Mouse (Mus musculus): ENCODE measurements around the gene Ccdc141. TPM values are rescaled to one million over a fixed set of nuclear protein-coding genes. Genes with fewer than 3 reads are reported as not detected.

Gene Ccdc141
- polyA plus RNA-seq, 1 experiment = 1.7 TPM

DNA sequence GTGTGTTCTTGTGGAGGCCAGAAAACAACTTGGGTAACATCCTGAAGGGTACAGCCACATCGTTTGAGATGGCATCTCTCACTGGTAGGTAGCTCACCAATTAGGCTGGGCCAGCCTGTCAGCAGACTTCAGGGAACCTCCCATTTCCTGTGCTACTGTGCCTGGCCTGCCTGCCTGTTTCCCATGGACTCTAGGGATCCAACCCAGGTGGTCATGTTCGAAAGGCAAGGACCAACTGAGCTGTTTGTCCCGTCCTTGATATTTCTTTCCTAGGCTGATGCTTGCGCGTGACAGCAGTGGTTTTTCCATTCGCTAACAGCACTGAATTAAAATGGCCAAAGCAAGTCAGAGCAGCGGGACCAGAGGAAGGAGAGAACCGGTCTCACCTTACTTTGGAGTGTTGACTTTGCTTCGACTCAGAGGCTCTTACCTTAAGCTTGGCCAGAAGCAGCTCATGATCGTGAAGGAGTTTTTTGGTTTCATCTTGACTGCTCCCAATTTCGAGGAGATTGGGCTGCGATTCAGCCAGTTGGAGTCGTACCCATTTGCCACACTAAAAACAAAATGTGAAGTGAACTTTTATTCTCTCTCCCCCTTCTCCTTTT lies 2.3 kb downstream of the Ccdc141 start:
- H3K4me1 ChIP-seq (ENCODE audit: control insufficient read depth, insufficient read depth, insufficient read length, low read length) = peaks cover 7% of the 10 kb centered on the region; the same call in 1 of the 2 replicates

GRCm38 (mm10) chr2:77166366-77166765 lies 4.1 kb downstream of the Ccdc141 start:
- Histone ChIP-seq H3K4me3 (ENCODE audit: insufficient read depth, low read depth, low read length) (no peak overlapping the region), H3K4me1 (ENCODE audit: control insufficient read depth, insufficient read depth, insufficient read length, low read length) (0 out of 2 replicates have a peak, but pooled peaks cover 4% of the 10 kb centered on the region), H3K27ac (replicated peaks; ENCODE audit: low read depth, low read length) (no peak overlapping the region)

More for the DNA sequence above, 2.3 kb downstream of the Ccdc141 start:
- H3K27ac ChIP-seq (replicated peaks; ENCODE audit: low read depth, low read length) = no peak overlapping the region
- no peak overlapping the region for H3K4me3 ChIP-seq (ENCODE audit: insufficient read depth, low read depth, low read length)

DNA sequence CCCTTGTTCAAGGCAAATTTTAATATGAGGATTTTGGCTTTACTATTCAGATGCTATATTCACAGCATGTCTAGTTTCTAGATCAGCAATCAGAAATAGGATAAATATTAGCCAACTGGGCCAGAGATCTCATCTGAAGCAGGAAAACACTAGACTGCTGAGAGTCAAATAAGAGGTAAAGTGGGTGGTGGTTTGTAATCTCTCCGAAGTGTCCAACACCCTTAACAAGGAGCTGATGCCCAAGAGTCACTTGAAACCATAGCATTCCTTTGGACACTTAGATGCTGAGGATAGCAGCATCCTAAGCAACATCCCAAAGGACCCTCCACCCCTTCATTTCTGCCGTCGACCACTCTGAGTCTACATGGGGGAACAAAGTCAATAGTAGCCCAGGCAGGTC lies 5.8 kb downstream of the Ccdc141 start:
- Histone ChIP-seq H3K4me3 (ENCODE audit: insufficient read depth, low read depth, low read length) (no peak overlapping the region), H3K4me1 (ENCODE audit: control insufficient read depth, insufficient read depth, insufficient read length, low read length) (no peaks in the 10 kb centered on the region), H3K27ac (replicated peaks; ENCODE audit: low read depth, low read length) (no peak overlapping the region; the same call in 1 of the 2 replicates)

- no peak overlapping the region for H3K4me3 ChIP-seq (ENCODE audit: insufficient read depth, low read depth, low read length)
- H3K27ac ChIP-seq (replicated peaks; ENCODE audit: low read depth, low read length) = no peak overlapping the region
- no peaks in the 10 kb centered on the region for H3K4me1 ChIP-seq (ENCODE audit: control insufficient read depth, insufficient read depth, insufficient read length, low read length)
Measured at GRCm38 (mm10) chr2:77163381-77163780, 7.1 kb downstream of the Ccdc141 start.

DNA sequence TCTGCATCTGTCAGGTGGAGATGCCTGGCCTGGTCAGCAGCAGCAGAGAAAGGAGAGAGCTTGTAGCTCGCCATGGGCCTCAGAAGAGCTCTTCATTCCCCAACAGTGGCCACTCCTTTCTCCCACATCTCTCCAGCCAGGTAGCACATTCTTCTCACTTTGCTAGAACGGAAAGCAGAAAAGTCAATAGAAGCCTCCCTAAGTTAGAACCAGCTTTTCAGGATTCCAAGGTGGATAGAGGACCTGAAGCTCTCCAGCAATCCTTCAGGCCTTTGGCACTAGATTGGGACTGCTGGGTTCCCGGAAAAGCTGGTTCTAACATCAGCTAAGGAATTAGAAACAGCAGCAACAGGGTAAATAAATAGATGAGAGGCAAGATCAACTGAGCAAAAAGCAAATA lies 8.3 kb downstream of the Ccdc141 start:
- Histone ChIP-seq H3K4me1 (ENCODE audit: control insufficient read depth, insufficient read depth, insufficient read length, low read length) (no peaks in the 10 kb centered on the region), H3K4me3 (ENCODE audit: insufficient read depth, low read depth, low read length) (no peak overlapping the region), H3K27ac (replicated peaks; ENCODE audit: low read depth, low read length) (no peak overlapping the region)

GRCm38 (mm10) chr2:77157546-77157945 lies 12.9 kb downstream of the Ccdc141 start:
- H3K4me1 ChIP-seq (ENCODE audit: control insufficient read depth, insufficient read depth, insufficient read length, low read length) = no peaks in the 10 kb centered on the region
- H3K27ac ChIP-seq (replicated peaks; ENCODE audit: low read depth, low read length) = no peak overlapping the region
- H3K4me3 ChIP-seq (ENCODE audit: insufficient read depth, low read depth, low read length) = no peak overlapping the region

DNA sequence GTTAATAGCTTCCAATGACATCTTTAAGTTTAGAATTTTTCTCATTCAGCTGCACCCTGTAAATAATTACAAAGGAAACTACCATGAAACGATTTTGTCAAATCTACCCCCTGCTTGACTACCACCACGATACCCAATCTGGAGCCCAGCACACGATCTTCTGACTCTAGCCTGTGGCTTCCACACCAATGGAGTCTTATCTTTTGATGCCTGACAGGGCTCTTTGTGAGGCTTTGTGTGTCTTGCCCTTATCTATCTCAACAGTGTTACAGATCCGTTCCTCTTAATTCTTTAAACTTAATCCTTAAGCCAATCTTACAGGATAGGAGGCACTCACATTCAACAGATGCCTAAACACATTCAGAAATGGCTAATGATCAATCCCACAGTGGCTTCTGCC lies 16.4 kb downstream of the Ccdc141 start:
- Histone ChIP-seq H3K27ac (replicated peaks; ENCODE audit: low read depth, low read length) (no peak overlapping the region), H3K4me1 (ENCODE audit: control insufficient read depth, insufficient read depth, insufficient read length, low read length) (no peaks in the 10 kb centered on the region), H3K4me3 (ENCODE audit: insufficient read depth, low read depth, low read length) (no peak overlapping the region)

GRCm38 (mm10) chr2:77151255-77151654 lies 19.2 kb downstream of the Ccdc141 start:
- no peaks in the 10 kb centered on the region for H3K4me1 ChIP-seq (ENCODE audit: control insufficient read depth, insufficient read depth, insufficient read length, low read length)
- no peak overlapping the region for H3K27ac ChIP-seq (replicated peaks; ENCODE audit: low read depth, low read length)
- H3K4me3 ChIP-seq (ENCODE audit: insufficient read depth, low read depth, low read length) = no peak overlapping the region

DNA sequence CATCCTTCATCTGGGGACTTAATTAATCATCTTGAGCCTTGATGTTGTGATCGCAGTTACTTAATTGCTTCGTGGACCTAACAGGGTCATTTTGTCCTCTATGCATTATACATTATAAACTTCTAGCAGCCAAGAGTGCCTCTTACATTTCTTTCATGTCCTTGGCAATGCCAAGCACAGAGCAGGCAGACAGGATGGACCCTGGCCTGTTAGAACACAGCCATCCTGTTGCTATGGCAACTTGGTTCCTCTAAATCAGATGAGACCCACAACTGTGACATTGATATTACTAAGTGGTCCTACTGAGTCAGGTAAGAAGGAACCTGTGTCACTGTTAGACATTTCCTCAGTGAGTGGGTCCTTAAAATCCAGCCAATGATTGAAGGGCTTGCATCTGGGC lies 20.9 kb downstream of the Ccdc141 start:
- Histone ChIP-seq H3K4me3 (ENCODE audit: insufficient read depth, low read depth, low read length) (no peak overlapping the region), H3K27ac (replicated peaks; ENCODE audit: low read depth, low read length) (no peak overlapping the region), H3K4me1 (ENCODE audit: control insufficient read depth, insufficient read depth, insufficient read length, low read length) (no peaks in the 10 kb centered on the region)

DNA sequence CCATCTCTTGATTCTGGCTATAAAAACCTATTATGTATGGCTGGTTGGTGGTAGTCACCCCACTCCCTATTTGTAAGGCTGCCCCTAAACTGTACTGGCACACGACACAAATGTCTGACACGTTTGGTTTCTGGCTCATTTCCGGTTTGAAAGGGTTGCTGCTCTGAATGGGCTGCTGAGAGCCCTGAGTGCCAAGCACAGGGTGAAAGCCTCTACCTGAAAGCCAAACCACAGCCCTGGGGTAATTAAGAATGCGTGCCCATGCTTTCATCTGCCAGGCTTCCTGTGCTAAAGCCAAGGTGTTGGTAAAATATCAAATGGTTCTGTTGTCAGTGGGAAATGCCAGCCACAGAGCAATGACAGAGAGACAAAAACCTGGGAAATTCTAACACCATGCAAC lies 22.2 kb downstream of the Ccdc141 start:
- Histone ChIP-seq H3K4me1 (ENCODE audit: control insufficient read depth, insufficient read depth, insufficient read length, low read length) (no peaks in the 10 kb centered on the region), H3K4me3 (ENCODE audit: insufficient read depth, low read depth, low read length) (no peak overlapping the region), H3K27ac (replicated peaks; ENCODE audit: low read depth, low read length) (no peak overlapping the region)

- Histone ChIP-seq H3K4me3 (ENCODE audit: insufficient read depth, low read depth, low read length) (no peak overlapping the region), H3K27ac (replicated peaks; ENCODE audit: low read depth, low read length) (no peak overlapping the region), H3K4me1 (ENCODE audit: control insufficient read depth, insufficient read depth, insufficient read length, low read length) (no peaks in the 10 kb centered on the region)
Measured at GRCm38 (mm10) chr2:77146968-77147367, 23.5 kb downstream of the Ccdc141 start.

GRCm38 (mm10) chr2:77146291-77146690 lies 24.1 kb downstream of the Ccdc141 start:
- H3K4me3 ChIP-seq (ENCODE audit: insufficient read depth, low read depth, low read length) = no peak overlapping the region
- H3K4me1 ChIP-seq (ENCODE audit: control insufficient read depth, insufficient read depth, insufficient read length, low read length) = no peaks in the 10 kb centered on the region

DNA sequence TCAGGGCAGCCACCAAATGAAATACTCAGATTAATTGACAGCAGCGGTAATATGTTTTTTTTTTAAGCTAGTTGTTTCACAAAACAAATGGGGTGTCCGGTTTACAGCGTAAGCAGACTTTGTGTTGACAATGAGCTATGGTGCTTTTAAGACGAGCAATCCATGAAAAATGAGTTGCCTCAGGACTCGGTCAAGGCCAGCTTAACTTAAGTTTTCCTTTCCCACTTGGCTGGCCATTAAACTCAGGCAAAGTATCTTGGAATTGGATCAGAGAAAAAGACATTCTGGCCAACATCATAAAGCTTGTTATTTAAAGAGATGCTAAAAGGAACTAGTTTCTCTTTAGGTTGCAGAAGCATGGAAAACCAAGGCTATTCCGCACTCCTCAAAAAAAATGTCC lies 26.9 kb downstream of the Ccdc141 start:
- no peak overlapping the region for H3K27ac ChIP-seq (replicated peaks; ENCODE audit: low read depth, low read length)
- H3K4me1 ChIP-seq (ENCODE audit: control insufficient read depth, insufficient read depth, insufficient read length, low read length) = no peaks in the 10 kb centered on the region
- H3K4me3 ChIP-seq (ENCODE audit: insufficient read depth, low read depth, low read length) = no peak overlapping the region

More at GRCm38 (mm10) chr2:77146291-77146690, 24.1 kb downstream of the Ccdc141 start:
- no peak overlapping the region for H3K27ac ChIP-seq (replicated peaks; ENCODE audit: low read depth, low read length)

DNA sequence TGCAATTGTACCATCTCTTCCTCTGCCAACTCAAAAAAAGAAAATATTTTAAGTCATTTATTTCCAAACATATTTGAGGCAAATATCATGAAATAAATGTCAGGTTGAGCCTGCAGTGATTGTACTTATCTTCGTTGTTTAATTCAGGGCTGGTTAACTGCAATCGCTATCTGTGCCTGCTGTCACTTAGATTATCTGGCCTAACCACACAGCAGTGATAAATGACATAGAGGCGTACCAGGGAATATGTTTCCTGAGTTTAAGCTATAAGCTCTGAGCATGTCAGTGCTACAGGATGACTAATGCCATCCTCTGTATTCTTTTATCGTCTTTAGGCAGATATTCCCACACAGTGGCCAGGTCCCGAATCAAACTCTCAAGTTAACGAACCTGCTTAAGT lies 31.6 kb downstream of the Ccdc141 start:
- Histone ChIP-seq H3K4me3 (ENCODE audit: insufficient read depth, low read depth, low read length) (no peak overlapping the region), H3K4me1 (ENCODE audit: control insufficient read depth, insufficient read depth, insufficient read length, low read length) (no peaks in the 10 kb centered on the region), H3K27ac (replicated peaks; ENCODE audit: low read depth, low read length) (no peak overlapping the region)

DNA sequence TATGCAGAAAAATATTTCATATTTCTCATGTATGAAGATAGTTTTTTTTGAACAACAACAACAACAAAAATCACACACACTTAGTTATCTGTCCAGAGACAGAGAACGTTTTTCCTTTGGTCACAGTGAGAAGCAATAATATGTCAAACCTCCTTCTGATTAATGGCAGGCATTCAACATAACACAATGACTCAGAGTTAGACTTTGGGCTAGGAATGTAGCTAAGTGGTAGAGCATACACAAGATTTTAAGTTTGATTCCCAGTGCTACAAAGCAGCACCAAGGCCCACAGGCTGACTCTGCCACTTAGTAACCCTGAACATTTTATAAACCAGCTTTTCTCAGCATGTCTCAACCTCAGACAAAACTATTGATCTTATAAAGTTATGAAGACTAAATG lies 35.5 kb downstream of the Ccdc141 start:
- Histone ChIP-seq H3K4me1 (ENCODE audit: control insufficient read depth, insufficient read depth, insufficient read length, low read length) (no peaks in the 10 kb centered on the region), H3K4me3 (ENCODE audit: insufficient read depth, low read depth, low read length) (no peak overlapping the region), H3K27ac (replicated peaks; ENCODE audit: low read depth, low read length) (no peak overlapping the region)

- H3K4me1 ChIP-seq (ENCODE audit: control insufficient read depth, insufficient read depth, insufficient read length, low read length) = no peaks in the 10 kb centered on the region
- no peak overlapping the region for H3K27ac ChIP-seq (replicated peaks; ENCODE audit: low read depth, low read length)
- no peak overlapping the region for H3K4me3 ChIP-seq (ENCODE audit: insufficient read depth, low read depth, low read length)
Measured at GRCm38 (mm10) chr2:77133407-77133806, 37.0 kb downstream of the Ccdc141 start.
